Mouse (Mus musculus) embryonic facial prominence, embryonic 13.5 days (tissue): ENCODE measurements around the gene Sox15. TPM values are rescaled to one million over a fixed set of nuclear protein-coding genes. Genes with fewer than 3 reads are reported as not detected.
A peak's percentile ranks its signal among the peaks of the same experiment; 100 is the strongest.

Experiments used
- microRNA counts: library from miRNA; unstranded; fragments of <30 nt; microRNA quantifications from one replicate; lab custom pipeline; 2016
- microRNA-seq: library from miRNA; unstranded; fragments of <30 nt; microRNA quantifications from one replicate; pipeline ENCODE4, GENCODE M21; 2016
- polyA plus RNA-seq: library from polyadenylated mRNA; unstranded; fragments of >200 nt; fragmentation: Nextera tagmentation; extraction: Ambion mirVana; gene quantifications from 2 replicates; pipeline ENCODE4 v1.2.1, GENCODE M21; 2015

The Sox15 gene
- polyA plus RNA-seq, 1 experiment from 2014 or later: 0.41 TPM

MicroRNAs encoded within 50 kb of the gene (microRNA counts, 519-probe panel; counts per million panel counts)
- 236 counts per million, percentile 44 among the panel's probes with 10 or more counts for microRNA mmu-miR-1934 (lab: Ali Mortazavi, UCI)
- microRNA mmu-miR-467f (lab: Ali Mortazavi, UCI): 2,200 counts per million, percentile 55 among the panel's probes with 10 or more counts

Small RNAs within 50 kb of the gene (microRNA-seq; reads per million reads assigned to microRNA genes)
- gene Mir1934 (4.4 reads per million, percentile 17 among the genes with 10 or more reads in this experiment), gene Mir467f (not detected)

Other genes starting within 250 kb of the Sox15 start
- 41.3 and 43.1 TPM in 2 replicates for gene Kdm6b, start 241.6 kb upstream of the Sox15 start, polyA plus RNA-seq
- gene Dnah2, start 106.2 kb upstream of the Sox15 start, polyA plus RNA-seq: 4.2 and 4.4 TPM in 2 replicates
- gene Efnb3, start 95.1 kb upstream of the Sox15 start, polyA plus RNA-seq: 43.4 and 46.3 TPM in 2 replicates
- gene Wrap53, start 75.1 kb upstream of the Sox15 start, polyA plus RNA-seq: 26.9 TPM in 2 replicates
- gene Trp53, start 75.0 kb upstream of the Sox15 start, polyA plus RNA-seq: 160 and 186 TPM in 2 replicates
- gene Atp1b2, start 49.4 kb upstream of the Sox15 start, polyA plus RNA-seq: 7.9 and 8.3 TPM in 2 replicates
- 0.50 TPM in 1 of 2 replicates, not detected in the other for gene Shbg, start 37.4 kb upstream of the Sox15 start, polyA plus RNA-seq
- gene Sat2, start 33.3 kb upstream of the Sox15 start, polyA plus RNA-seq: 23.8 and 28.2 TPM in 2 replicates
- 36.6 and 44.1 TPM in 2 replicates for gene Fxr2, start 22.3 kb upstream of the Sox15 start, polyA plus RNA-seq
- gene Mpdu1, start 7.3 kb downstream of the Sox15 start, polyA plus RNA-seq: 54.3 and 74.9 TPM in 2 replicates
- gene Cd68, start 10.8 kb downstream of the Sox15 start, polyA plus RNA-seq: 11.4 and 11.9 TPM in 2 replicates
- 514 and 625 TPM in 2 replicates for gene Eif4a1, start 17.1 kb downstream of the Sox15 start, polyA plus RNA-seq
- 119 and 122 TPM in 2 replicates for gene Senp3, start 26.8 kb downstream of the Sox15 start, polyA plus RNA-seq
- gene Tnfsf13, start 30.5 kb downstream of the Sox15 start, polyA plus RNA-seq: 0.21 and 0.39 TPM in 2 replicates
- 5.7 and 6.4 TPM in 2 replicates for gene Tnfsf12, start 40.5 kb downstream of the Sox15 start, polyA plus RNA-seq
- 2.8 and 3.8 TPM in 2 replicates for gene Tnfsfm13, start 40.8 kb downstream of the Sox15 start, polyA plus RNA-seq
- 27.3 and 31.3 TPM in 2 replicates for gene Polr2a, start 103.3 kb downstream of the Sox15 start, polyA plus RNA-seq
- gene Slc35g3, start 106.7 kb downstream of the Sox15 start, polyA plus RNA-seq: not detected in 2 replicates
- 3.5 and 4.8 TPM in 2 replicates for gene Zbtb4, start 110.6 kb downstream of the Sox15 start, polyA plus RNA-seq
- gene Chrnb1, start 140.6 kb downstream of the Sox15 start, polyA plus RNA-seq: 5.4 and 5.7 TPM in 2 replicates
- gene Fgf11, start 146.5 kb downstream of the Sox15 start, polyA plus RNA-seq: 3.6 TPM in 2 replicates
- 4.0 and 4.7 TPM in 2 replicates for gene Tmem102, start 150.3 kb downstream of the Sox15 start, polyA plus RNA-seq
- not detected in 2 replicates for gene Gm39566, start 160.0 kb downstream of the Sox15 start, polyA plus RNA-seq
- not detected in 2 replicates for gene Spem2, start 163.2 kb downstream of the Sox15 start, polyA plus RNA-seq
- 0.26 TPM in 1 of 2 replicates, not detected in the other for gene Spem1, start 166.9 kb downstream of the Sox15 start, polyA plus RNA-seq
- gene Nlgn2, start 182.5 kb downstream of the Sox15 start, polyA plus RNA-seq: 14.1 and 15.2 TPM in 2 replicates
- gene Tmem256, start 183.2 kb downstream of the Sox15 start, polyA plus RNA-seq: 358 and 423 TPM in 2 replicates
- 145 and 154 TPM in 2 replicates for gene Plscr3, start 191.1 kb downstream of the Sox15 start, polyA plus RNA-seq
- 4.9 and 5.3 TPM in 2 replicates for gene Tnk1, start 203.4 kb downstream of the Sox15 start, polyA plus RNA-seq
- gene Tmem95, start 222.7 kb downstream of the Sox15 start, polyA plus RNA-seq: not detected in 2 replicates
- 3.8 and 4.4 TPM in 2 replicates for gene Kctd11, start 226.1 kb downstream of the Sox15 start, polyA plus RNA-seq
- 0.74 and 1.6 TPM in 2 replicates for gene Acap1, start 240.2 kb downstream of the Sox15 start, polyA plus RNA-seq
- gene 2810408A11Rik, start 245.7 kb downstream of the Sox15 start, polyA plus RNA-seq: 14.8 and 15.6 TPM in 2 replicates
- gene Neurl4, start 245.8 kb downstream of the Sox15 start, polyA plus RNA-seq: 12.3 and 12.6 TPM in 2 replicates